Mouse (Mus musculus) MEL (cell line): ENCODE measurements around the gene Prkcq.

Experiments used
- CTCF ChIP-seq, 3 experiments: IDR thresholded peaks in 2 of 3; conservative IDR thresholded peaks in 1 of 3; 2 replicates each; pipeline ENCODE4 v1.5.1; 2011 to 2012; ENCODE audit warnings: low read length in 3 of 3, low read depth in 2 of 3, mild to moderate bottlenecking in 2 of 3, improper control_type of control experiment in 1 of 3, inconsistent platforms in 1 of 3, mixed read lengths in 1 of 3, moderate library complexity in 1 of 3; ENCODE audit not compliant: control insufficient read depth in 1 of 3, insufficient read depth in 1 of 3, poor library complexity in 1 of 3, severe bottlenecking in 1 of 3
- GATA1 ChIP-seq: IDR thresholded peaks from 2 replicates; pipeline ENCODE4 v1.6.1; 2011; ENCODE audit warnings: low read depth, low read length, improper control_type of control experiment
- MYC ChIP-seq: IDR thresholded peaks from 2 replicates; pipeline ENCODE4 v1.6.1; 2011; ENCODE audit warnings: low read depth, mild to moderate bottlenecking, low read length, improper control_type of control experiment, moderate library complexity

- TF ChIP-seq CTCF (IDR thresholded peaks at IDR 0.05 in 2 of 3, conservative IDR thresholded peaks at IDR 0.05 in 1 of 3; ENCODE audit: control insufficient read depth in 1 of 3, insufficient read depth in 1 of 3, low read depth in 2 of 3, low read length in 3 of 3, poor library complexity in 1 of 3, severe bottlenecking in 1 of 3) = no peak
- TF ChIP-seq GATA1 = no peak
- TF ChIP-seq MYC = no peak
Observed at GRCm38 (mm10) chr2:11300362-11300761, 128.5 kb downstream of the Prkcq start.
